Mouse (Mus musculus): ENCODE data around the gene Pnpla6. TPM values are rescaled to one million over a fixed set of nuclear protein-coding genes. Genes with fewer than 3 reads are reported as not detected.

Gene Pnpla6
- polyA plus RNA-seq, 1 experiment: 79.6 TPM

DNA sequence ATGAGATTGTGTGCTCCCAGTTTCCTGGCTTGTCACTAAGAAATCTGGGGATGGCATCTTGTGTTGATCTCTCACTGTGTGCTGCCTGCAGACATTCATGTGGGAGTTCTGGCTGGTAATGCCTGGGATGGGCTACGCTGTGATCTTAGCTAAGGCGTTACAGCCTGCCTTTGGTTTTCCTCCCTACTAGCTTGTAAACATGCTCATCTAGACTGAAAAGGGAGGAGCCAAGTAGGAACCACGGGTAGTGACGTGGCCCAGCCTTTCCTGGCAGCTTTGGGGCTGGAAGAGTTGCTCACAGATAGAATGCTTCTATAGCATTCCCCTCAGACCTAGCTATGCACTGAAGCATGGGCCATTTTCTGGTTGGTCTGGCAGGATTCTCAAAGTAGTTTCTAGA is 13.0 kb upstream of the Pnpla6 start:
- DNase-seq (ENCODE audit: extremely low spot score in 1 of 2, low spot score in 1 of 2): peak in 1 of 2 experiments; percentile 51

DNA sequence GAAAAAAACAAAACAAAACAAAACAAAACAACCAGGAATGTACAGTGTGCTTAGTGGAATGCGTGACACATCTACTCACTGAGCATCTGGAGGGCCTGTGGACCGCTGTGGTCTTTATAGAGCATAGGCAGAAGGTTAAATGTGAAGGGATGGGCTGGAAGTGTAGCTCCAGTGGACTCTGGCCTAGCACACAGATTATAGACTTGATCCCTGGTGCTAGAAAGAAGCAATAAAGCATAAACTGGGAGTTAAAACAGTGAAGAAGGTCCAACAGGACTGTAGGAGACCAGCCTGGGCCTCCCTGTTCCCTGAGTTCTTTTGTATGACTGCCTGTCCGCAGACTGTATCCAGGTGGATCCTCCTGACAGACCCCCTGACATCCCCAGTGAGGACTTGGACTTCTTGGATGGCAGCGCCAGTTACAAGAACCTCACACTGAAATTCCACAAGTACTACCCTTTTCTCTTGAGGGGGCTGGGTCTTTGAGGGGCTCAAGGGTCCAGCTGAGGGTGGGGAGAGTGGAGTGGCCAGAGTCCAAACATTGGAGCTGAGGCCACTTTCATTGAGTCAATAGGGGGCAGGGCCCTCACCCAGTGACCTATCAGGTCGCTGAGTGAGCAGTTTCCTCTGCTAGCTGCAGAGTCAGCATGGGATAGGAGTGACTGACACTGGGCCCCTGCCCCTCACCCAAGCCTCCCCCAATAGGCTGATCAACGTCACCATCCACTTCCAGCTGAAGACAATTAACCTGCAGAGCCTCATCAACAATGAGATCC is 7.0 kb upstream of the Pnpla6 start:
- DNase-seq (ENCODE audit: extremely low spot score in 1 of 2, low spot score in 1 of 2): no peak

- DNase-seq (ENCODE audit: extremely low spot score in 1 of 2, low spot score in 1 of 2): no peak
Measured at GRCm38 (mm10) chr8:3514681-3515247, 420 bp upstream of the Pnpla6 start.

GRCm38 (mm10) chr8:3515771-3516417 is 710 bp downstream of the Pnpla6 start:
- peak in 1 of 2 experiments; percentile 68 for DNase-seq (ENCODE audit: extremely low spot score in 1 of 2, low spot score in 1 of 2)

GRCm38 (mm10) chr8:3516450-3517116 is 1.4 kb downstream of the Pnpla6 start:
- DNase-seq (ENCODE audit: extremely low spot score in 1 of 2, low spot score in 1 of 2): peak; percentile 95 to 98

DNA sequence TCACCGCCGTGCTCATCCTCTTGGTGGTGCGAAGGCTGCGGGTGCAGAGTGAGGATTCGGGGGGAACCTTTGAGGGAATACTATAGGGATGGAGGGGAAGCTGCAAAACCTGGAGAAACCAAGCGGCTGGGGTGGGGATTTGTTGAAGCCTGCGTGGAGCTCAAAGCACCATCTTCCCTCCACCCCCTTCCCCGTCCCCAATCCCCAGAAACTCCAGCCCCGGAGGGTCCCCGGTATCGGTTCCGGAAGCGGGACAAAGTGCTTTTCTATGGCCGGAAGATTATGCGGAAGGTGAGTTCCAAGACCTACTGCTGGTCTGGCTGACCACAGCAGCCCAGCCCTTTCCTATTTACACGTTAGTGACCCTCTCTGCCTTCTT is 1.9 kb downstream of the Pnpla6 start:
- DNase-seq (ENCODE audit: extremely low spot score in 1 of 2, low spot score in 1 of 2): no peak

- no peak for DNase-seq (ENCODE audit: extremely low spot score in 1 of 2, low spot score in 1 of 2)
Measured at GRCm38 (mm10) chr8:3522007-3522697, 7.0 kb downstream of the Pnpla6 start.

DNA sequence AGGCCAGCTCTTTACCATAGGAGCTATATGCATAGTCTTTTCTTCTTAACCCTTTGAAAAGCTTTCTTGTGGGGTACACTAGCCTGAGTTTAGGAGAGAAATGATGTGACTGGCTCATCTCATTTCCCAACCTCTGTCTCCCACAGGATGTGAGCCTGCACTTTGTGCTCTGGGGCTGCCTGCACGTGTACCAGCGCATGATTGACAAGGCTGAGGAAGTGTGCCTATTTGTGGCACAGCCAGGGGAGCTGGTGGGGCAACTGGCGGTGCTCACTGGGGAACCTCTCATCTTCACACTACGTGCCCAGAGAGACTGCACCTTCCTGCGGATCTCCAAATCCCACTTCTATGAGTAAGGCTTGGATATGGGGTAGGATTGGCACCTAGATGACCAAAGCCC is 15.6 kb downstream of the Pnpla6 start:
- DNase-seq (ENCODE audit: extremely low spot score in 1 of 2, low spot score in 1 of 2): no peak

- no peak for DNase-seq (ENCODE audit: extremely low spot score in 1 of 2, low spot score in 1 of 2)
Measured at GRCm38 (mm10) chr8:3531936-3532335, 16.8 kb downstream of the Pnpla6 start.

GRCm38 (mm10) chr8:3536053-3536841 is 21.1 kb downstream of the Pnpla6 start:
- no peak for DNase-seq (ENCODE audit: extremely low spot score in 1 of 2, low spot score in 1 of 2)

- DNase-seq (ENCODE audit: extremely low spot score in 1 of 2, low spot score in 1 of 2): no peak
Measured at GRCm38 (mm10) chr8:3536940-3537339, 21.8 kb downstream of the Pnpla6 start.

DNA sequence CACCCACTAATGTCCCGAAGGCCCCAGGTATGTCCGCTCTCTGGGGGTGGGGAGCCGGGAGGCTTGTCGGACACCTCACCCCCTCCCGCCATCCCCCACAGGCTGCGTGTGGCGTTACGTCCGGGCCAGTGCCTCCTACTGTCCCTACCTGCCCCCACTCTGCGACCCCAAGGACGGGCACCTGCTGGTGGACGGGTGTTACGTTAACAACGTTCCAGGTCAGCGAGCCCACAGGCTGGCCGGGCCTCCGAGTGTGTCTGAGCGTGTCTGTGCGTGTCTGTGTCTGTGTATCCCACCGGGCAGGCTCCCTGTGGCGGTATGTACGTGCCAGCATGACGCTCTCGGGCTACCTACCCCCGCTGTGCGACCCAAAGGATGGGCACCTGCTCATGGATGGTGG is 22.5 kb downstream of the Pnpla6 start:
- no peak for DNase-seq (ENCODE audit: extremely low spot score in 1 of 2, low spot score in 1 of 2)

GRCm38 (mm10) chr8:3539146-3539545 is 24.0 kb downstream of the Pnpla6 start:
- no peak for DNase-seq (ENCODE audit: extremely low spot score in 1 of 2, low spot score in 1 of 2)

DNA sequence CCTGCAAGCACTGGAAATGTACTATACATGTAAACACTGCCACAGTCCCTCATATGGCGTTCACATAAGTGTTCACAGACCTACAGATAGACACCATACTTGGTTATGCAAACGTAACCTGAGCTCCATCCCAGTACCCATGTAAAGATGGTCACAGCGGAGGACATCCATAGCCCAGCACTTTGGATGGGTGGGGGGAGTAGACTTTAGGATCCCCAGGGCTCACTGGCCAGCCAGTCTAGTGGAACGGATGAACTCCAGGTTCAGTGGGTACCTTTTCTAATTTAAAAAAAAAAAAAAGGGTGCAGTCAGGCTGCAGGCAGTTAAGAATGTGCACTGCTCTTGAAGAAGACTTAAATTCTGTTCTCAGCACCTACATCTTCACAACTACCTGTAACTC is 24.9 kb downstream of the Pnpla6 start:
- DNase-seq (ENCODE audit: extremely low spot score in 1 of 2, low spot score in 1 of 2): no peak

DNA sequence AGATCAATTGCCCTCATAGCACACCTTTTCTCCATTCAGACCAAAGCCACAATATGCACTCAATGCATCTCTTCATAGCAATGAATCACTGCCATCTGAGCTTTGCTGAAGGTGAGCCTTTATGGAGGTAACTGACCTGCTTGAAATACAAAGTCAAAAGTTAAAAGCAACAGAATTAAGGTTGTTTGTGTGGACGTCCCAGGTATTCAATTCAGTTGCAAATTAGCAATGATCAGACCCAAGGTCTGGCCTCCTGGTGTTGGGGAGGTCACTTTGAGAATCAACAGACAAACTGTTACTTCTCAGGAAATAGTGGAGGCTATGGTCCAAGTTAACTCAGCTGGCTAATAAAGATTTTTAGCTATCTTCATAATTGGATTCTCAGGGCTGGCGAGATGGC is 31.3 kb downstream of the Pnpla6 start:
- DNase-seq (ENCODE audit: extremely low spot score in 1 of 2, low spot score in 1 of 2): no peak

GRCm38 (mm10) chr8:3552240-3552639 is 37.1 kb downstream of the Pnpla6 start:
- DNase-seq (ENCODE audit: extremely low spot score in 1 of 2, low spot score in 1 of 2): no peak

- no peak for DNase-seq (ENCODE audit: extremely low spot score in 1 of 2, low spot score in 1 of 2)
Measured at GRCm38 (mm10) chr8:3556114-3556513, 40.9 kb downstream of the Pnpla6 start.

GRCm38 (mm10) chr8:3567641-3568371 is 52.6 kb downstream of the Pnpla6 start, which contains the start of gene C330021F23Rik:
C330021F23Rik (plus strand) TSS chr8:3567990.
- DNase-seq (ENCODE audit: extremely low spot score in 1 of 2, low spot score in 1 of 2): no peak

DNA sequence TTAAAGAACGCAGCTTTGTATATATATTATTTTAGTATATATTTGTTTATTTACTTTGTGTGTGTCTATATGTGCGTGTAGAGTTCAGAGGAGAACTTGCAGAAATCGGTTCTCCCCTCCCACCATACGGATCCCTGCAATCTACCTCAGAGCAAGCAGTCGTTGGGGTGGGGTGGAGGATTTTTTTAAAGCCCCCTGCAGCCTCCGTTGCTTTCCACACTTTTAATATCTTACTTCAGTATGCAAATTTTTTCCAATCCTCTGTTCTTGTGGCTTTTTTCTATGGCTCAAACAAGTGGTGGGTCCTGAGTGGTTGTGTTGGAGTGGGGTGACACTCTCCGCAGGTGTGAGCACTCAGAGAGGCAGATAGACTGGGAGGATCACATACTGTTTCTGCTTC is 53.2 kb downstream of the Pnpla6 start:
- no peak for DNase-seq (ENCODE audit: extremely low spot score in 1 of 2, low spot score in 1 of 2)

Data from frontal cortex, adult 2 months (tissue).